Mouse (Mus musculus): Measurements from ENCODE around the gene Frmd8. TPM values are rescaled to one million over a fixed set of nuclear protein-coding genes. Genes with fewer than 3 reads are reported as not detected.
"Not testable (repeated sequence)": the region's sequence is repeated elsewhere in the genome, so short reads cannot be mapped to it uniquely, and the experiment has no call there.

The Frmd8 gene
- total and polyA plus RNA-seq, 2 experiments from 2014 or later, result 11.7 to 19.1 TPM

GRCm38 (mm10) chr19:5891521-5892258 lies 16.6 kb upstream of the Frmd8 start:
- DNase-seq (ENCODE audit: low spot score) (no peak), ATAC-seq (ENCODE audit: low FRiP score) (no peak)
- H3K4me1 ChIP-seq (ENCODE audit: insufficient read depth, low read length), result peaks cover 9% of the 10 kb centered on the region
- no peaks in the 10 kb centered on the region for H3K9me3 ChIP-seq (ENCODE audit: low read length)
- H3K27me3 ChIP-seq (ENCODE audit: insufficient read depth, low read length), result no peaks in the 10 kb centered on the region
- H3K27ac ChIP-seq (ENCODE audit: low read depth, low read length), result no peak overlapping the region
- H3K4me2 ChIP-seq (ENCODE audit: low read depth, low read length, poor library complexity, severe bottlenecking), result no peak overlapping the region
- no peak overlapping the region for H3K9ac ChIP-seq (replicated peaks; ENCODE audit: low read length, poor library complexity, severe bottlenecking)
- H3K4me3 ChIP-seq (ENCODE audit: low read depth, low read length), result no peak overlapping the region
- WGBS, result 91% methylated on average over 12 of the region's 12 CpGs
- TF ChIP-seq CTCF (IDR thresholded peaks at IDR 0.05), result no peak
- H3K36me3 ChIP-seq (ENCODE audit: insufficient read depth, low read length), result peaks cover 7% of the 10 kb centered on the region; the same call in 1 of the 2 replicates

GRCm38 (mm10) chr19:5889211-5889610 lies 14.1 kb upstream of the Frmd8 start:
- Histone ChIP-seq H3K27ac (ENCODE audit: low read depth, low read length) (no peak overlapping the region), H3K4me1 (ENCODE audit: insufficient read depth, low read length) (peaks cover 9% of the 10 kb centered on the region), H3K9ac (replicated peaks; ENCODE audit: low read length, poor library complexity, severe bottlenecking) (no peak overlapping the region), H3K27me3 (ENCODE audit: insufficient read depth, low read length) (no peaks in the 10 kb centered on the region), H3K4me2 (ENCODE audit: low read depth, low read length, poor library complexity, severe bottlenecking) (no peak overlapping the region), H3K4me3 (ENCODE audit: low read depth, low read length) (no peak overlapping the region), H3K9me3 (ENCODE audit: low read length) (no peaks in the 10 kb centered on the region), H3K36me3 (ENCODE audit: insufficient read depth, low read length) (0 out of 2 replicates have a peak, but pooled peaks cover 4% of the 10 kb centered on the region)
- no peak for TF ChIP-seq CTCF (IDR thresholded peaks at IDR 0.05)
- no peak for ATAC-seq (ENCODE audit: low FRiP score)
- DNase-seq (ENCODE audit: low spot score), result no peak
- WGBS, result 80% methylated on average over 4 of the region's 4 CpGs

- no peak for TF ChIP-seq CTCF (IDR thresholded peaks at IDR 0.05)
- ATAC-seq (ENCODE audit: low FRiP score), result no peak
- H3K4me3 ChIP-seq (ENCODE audit: low read depth, low read length), result no peak overlapping the region
These were observed 12.3 kb upstream of the Frmd8 start for GRCm38 (mm10) chr19:5887234-5887815.

GRCm38 (mm10) chr19:5885838-5886237 lies 10.8 kb upstream of the Frmd8 start:
- ATAC-seq (ENCODE audit: low FRiP score) (no peak), DNase-seq (ENCODE audit: low spot score) (no peak)
- no peak overlapping the region for H3K9ac ChIP-seq (replicated peaks; ENCODE audit: low read length, poor library complexity, severe bottlenecking)
- peak; percentile 72 for TF ChIP-seq CTCF (IDR thresholded peaks at IDR 0.05)
- no peaks in the 10 kb centered on the region for H3K27me3 ChIP-seq (ENCODE audit: insufficient read depth, low read length)
- H3K4me1 ChIP-seq (ENCODE audit: insufficient read depth, low read length), result no peaks in the 10 kb centered on the region
- H3K9me3 ChIP-seq (ENCODE audit: low read length), result no peaks in the 10 kb centered on the region
- no peaks in the 10 kb centered on the region for H3K36me3 ChIP-seq (ENCODE audit: insufficient read depth, low read length)
- H3K4me2 ChIP-seq (ENCODE audit: low read depth, low read length, poor library complexity, severe bottlenecking), result no peak overlapping the region
- no peak overlapping the region for H3K4me3 ChIP-seq (ENCODE audit: low read depth, low read length)
- no peak overlapping the region for H3K27ac ChIP-seq (ENCODE audit: low read depth, low read length)
- 57% methylated on average over 4 of the region's 4 CpGs for WGBS

More at GRCm38 (mm10) chr19:5887234-5887815, 12.3 kb upstream of the Frmd8 start:
- Histone ChIP-seq H3K36me3 (ENCODE audit: insufficient read depth, low read length) (0 out of 2 replicates have a peak, but pooled peaks cover 4% of the 10 kb centered on the region), H3K27me3 (ENCODE audit: insufficient read depth, low read length) (no peaks in the 10 kb centered on the region), H3K27ac (ENCODE audit: low read depth, low read length) (no peak overlapping the region), H3K9ac (replicated peaks; ENCODE audit: low read length, poor library complexity, severe bottlenecking) (no peak overlapping the region), H3K4me1 (ENCODE audit: insufficient read depth, low read length) (peaks cover 2% of the 10 kb centered on the region; the same call in 1 of the 2 replicates), H3K4me2 (ENCODE audit: low read depth, low read length, poor library complexity, severe bottlenecking) (no peak overlapping the region), H3K9me3 (ENCODE audit: low read length) (no peaks in the 10 kb centered on the region)
- DNase-seq (ENCODE audit: low spot score), result no peak
- WGBS, result 85% methylated on average over 3 of the region's 3 CpGs

- H3K27ac ChIP-seq (ENCODE audit: low read depth, low read length), result no peak overlapping the region
- H3K9me3 ChIP-seq (ENCODE audit: low read length), result no peaks in the 10 kb centered on the region
- H3K27me3 ChIP-seq (ENCODE audit: insufficient read depth, low read length), result no peaks in the 10 kb centered on the region
- H3K36me3 ChIP-seq (ENCODE audit: insufficient read depth, low read length), result no peaks in the 10 kb centered on the region
- DNase-seq (ENCODE audit: low spot score) (no peak), ATAC-seq (ENCODE audit: low FRiP score) (no peak)
- H3K9ac ChIP-seq (replicated peaks; ENCODE audit: low read length, poor library complexity, severe bottlenecking), result no peak overlapping the region
- 63% methylated on average over 1 of the region's 1 CpGs for WGBS
- no peak for TF ChIP-seq CTCF (IDR thresholded peaks at IDR 0.05)
- no peaks in the 10 kb centered on the region for H3K4me1 ChIP-seq (ENCODE audit: insufficient read depth, low read length)
- H3K4me3 ChIP-seq (ENCODE audit: low read depth, low read length), result no peak overlapping the region
- no peak overlapping the region for H3K4me2 ChIP-seq (ENCODE audit: low read depth, low read length, poor library complexity, severe bottlenecking)
These were observed 8.9 kb upstream of the Frmd8 start for GRCm38 (mm10) chr19:5883935-5884334.

- H3K27ac ChIP-seq (ENCODE audit: low read depth, low read length); H3K4me1 ChIP-seq (ENCODE audit: insufficient read depth, low read length); H3K36me3 ChIP-seq (ENCODE audit: insufficient read depth, low read length); H3K4me3 ChIP-seq (ENCODE audit: low read depth, low read length); H3K4me2 ChIP-seq (ENCODE audit: low read depth, low read length, poor library complexity, severe bottlenecking); ATAC-seq (ENCODE audit: low FRiP score); H3K9me3 ChIP-seq (ENCODE audit: low read length); H3K27me3 ChIP-seq (ENCODE audit: insufficient read depth, low read length); H3K9ac ChIP-seq (replicated peaks; ENCODE audit: low read length, poor library complexity, severe bottlenecking); DNase-seq (ENCODE audit: low spot score): not testable (repeated sequence)
- 81% methylated on average over 5 of the region's 5 CpGs for WGBS
These were observed 7.0 kb upstream of the Frmd8 start for GRCm38 (mm10) chr19:5882079-5882478.
